Mouse (Mus musculus) heart, embryonic 14.5 days (tissue): Measurements from ENCODE around the gene Rap2a. TPM values are rescaled to one million over a fixed set of nuclear protein-coding genes. Genes with fewer than 3 reads are reported as not detected.

Experiments used
- ATAC-seq: fragments of 200-750 bp; cut with Nextera tagmentation; 2 replicates; pipeline ENCODE4 v1.8.0; 2017; ENCODE audit warnings: low read depth, moderate TSS enrichment; ENCODE audit not compliant: insufficient number of reproducible peaks, insufficient read depth, low FRiP score
- H3K27ac ChIP-seq, 2 experiments: fragments of 200-500 bp in 1 of 2; fragments of 300-500 bp in 1 of 2; sonication (generic) in 1 of 2; replicated peaks in 1 of 2; 2 replicates each; pipeline ENCODE4 v1.5.1; 2012 to 2014; ENCODE audit warnings: low read depth in 2 of 2, low read length in 2 of 2, control low read depth in 1 of 2, mild to moderate bottlenecking in 1 of 2, mixed read lengths in 1 of 2; ENCODE audit not compliant: control insufficient read depth in 1 of 2, insufficient read depth in 1 of 2
- H3K27me3 ChIP-seq: fragments of 300-500 bp; sonication (generic); 2 replicates; pipeline ENCODE4 v1.6.1; 2014; ENCODE audit warnings: mild to moderate bottlenecking, low read length, control low read depth; ENCODE audit not compliant: control insufficient read depth, insufficient read depth
- H3K36me3 ChIP-seq: fragments of 300-500 bp; sonication (generic); 2 replicates; pipeline ENCODE4 v1.6.1; 2014; ENCODE audit warnings: mild to moderate bottlenecking, control low read depth, low read length, mixed read lengths; ENCODE audit not compliant: control insufficient read depth, insufficient read depth
- H3K4me1 ChIP-seq, 2 experiments: fragments of 200-500 bp in 1 of 2; fragments of 300-500 bp in 1 of 2; sonication (generic) in 1 of 2; 2 replicates each; pipeline ENCODE4 v1.6.1; 2012 to 2014; ENCODE audit warnings: low read length in 2 of 2, control low read depth in 1 of 2, mixed read lengths in 1 of 2; ENCODE audit not compliant: control insufficient read depth in 2 of 2, insufficient read depth in 2 of 2
- H3K4me2 ChIP-seq: fragments of 300-500 bp; sonication (generic); 2 replicates; pipeline ENCODE4 v1.6.1; 2014; ENCODE audit warnings: mild to moderate bottlenecking, low read length
- H3K4me3 ChIP-seq, 2 experiments: fragments of 200-500 bp in 1 of 2; fragments of 300-500 bp in 1 of 2; sonication (generic) in 1 of 2; 2 replicates each; pipeline ENCODE4 v1.5.1; 2012 to 2014; ENCODE audit warnings: low read length in 2 of 2, mild to moderate bottlenecking in 2 of 2, control low read depth in 1 of 2, low read depth in 1 of 2, moderate library complexity in 1 of 2; ENCODE audit not compliant: control insufficient read depth in 1 of 2, insufficient read depth in 1 of 2
- H3K9ac ChIP-seq: fragments of 300-500 bp; sonication (generic); 2 replicates; pipeline ENCODE4 v1.6.1; 2014; ENCODE audit warnings: mild to moderate bottlenecking, low read length
- H3K9me3 ChIP-seq: fragments of 300-500 bp; sonication (generic); 2 replicates; pipeline ENCODE4 v1.6.1; 2016; ENCODE audit warnings: low read length, control low read depth; ENCODE audit not compliant: control insufficient read depth
- WGBS: fragments of 180-500 bp; shearing (Covaris S2); extraction: QIAGEN DNeasy Blood & Tissue Kit; methylation state at CpG from one replicate; pipeline ENCODE4 v1.1.7; 2014; 5-methylcytosine and 5-hydroxymethylcytosine counted together
- polyA plus RNA-seq: library from polyadenylated mRNA; unstranded; fragments of >200 nt; fragmentation: Nextera tagmentation; extraction: Ambion mirVana; gene quantifications from 2 replicates; pipeline ENCODE4 v1.2.1, GENCODE M21; 2014

Gene Rap2a
- polyA plus RNA-seq, 1 experiment from 2014 or later, result 14.9 TPM

GRCm38 (mm10) chr14:120523296-120523695, 45.1 kb downstream of the Rap2a start:
- Histone ChIP-seq H3K36me3 (no peaks in the 10 kb centered on the region), H3K27ac (no peak overlapping the region), H3K9me3 (no peaks in the 10 kb centered on the region), H3K27me3 (no peaks in the 10 kb centered on the region), H3K4me3 (no peak overlapping the region), H3K4me1 (peaks cover 0 to 2% of the 10 kb centered on the region in 2 experiments; a peak in 2 of 4 replicates), H3K4me2 (no peak overlapping the region), H3K9ac (no peak overlapping the region)
- no peak for ATAC-seq
- WGBS, result 87% methylated on average over 5 of the region's 5 CpGs

- H3K9ac ChIP-seq, result no peak overlapping the region
- H3K9me3 ChIP-seq, result no peaks in the 10 kb centered on the region
- H3K4me1 ChIP-seq, result peaks cover 0 to 2% of the 10 kb centered on the region in 2 experiments; a peak in 2 of 4 replicates
- no peaks in the 10 kb centered on the region for H3K27me3 ChIP-seq
- no peak overlapping the region for H3K4me3 ChIP-seq
- WGBS, result 63% methylated on average over 2 of the region's 2 CpGs
- no peaks in the 10 kb centered on the region for H3K36me3 ChIP-seq
- H3K4me2 ChIP-seq, result no peak overlapping the region
- H3K27ac ChIP-seq, result no peak overlapping the region
- ATAC-seq, result no peak
Observed at GRCm38 (mm10) chr14:120525644-120526043, 47.4 kb downstream of the Rap2a start.

- ATAC-seq, result no peak
- Histone ChIP-seq H3K27ac (no peak overlapping the region), H3K27me3 (no peaks in the 10 kb centered on the region), H3K4me1 (peaks cover 12 to 17% of the 10 kb centered on the region in 2 experiments), H3K9ac (no peak overlapping the region), H3K9me3 (no peaks in the 10 kb centered on the region), H3K4me3 (no peak overlapping the region), H3K4me2 (no peak overlapping the region), H3K36me3 (no peaks in the 10 kb centered on the region)
- 96% methylated on average over 3 of the region's 3 CpGs for WGBS
Observed at GRCm38 (mm10) chr14:120533301-120533700, 55.1 kb downstream of the Rap2a start.

- no peaks in the 10 kb centered on the region for H3K36me3 ChIP-seq
- no peak overlapping the region for H3K27ac ChIP-seq
- no peak overlapping the region for H3K9ac ChIP-seq
- WGBS, result 53% methylated on average over 3 of the region's 3 CpGs
- no peaks in the 10 kb centered on the region for H3K9me3 ChIP-seq
- no peak for ATAC-seq
- H3K27me3 ChIP-seq, result no peaks in the 10 kb centered on the region
- peaks cover 13 to 20% of the 10 kb centered on the region in 2 experiments for H3K4me1 ChIP-seq
- H3K4me3 ChIP-seq, result no peak overlapping the region
- no peak overlapping the region for H3K4me2 ChIP-seq
Observed at GRCm38 (mm10) chr14:120534841-120535271, 56.6 kb downstream of the Rap2a start.

GRCm38 (mm10) chr14:120535446-120535845, 57.2 kb downstream of the Rap2a start:
- Histone ChIP-seq H3K4me3 (no peak overlapping the region), H3K9ac (no peak overlapping the region), H3K4me1 (peaks cover 13 to 20% of the 10 kb centered on the region in 2 experiments), H3K27ac (no peak overlapping the region), H3K9me3 (no peaks in the 10 kb centered on the region), H3K36me3 (no peaks in the 10 kb centered on the region), H3K27me3 (no peaks in the 10 kb centered on the region), H3K4me2 (no peak overlapping the region)
- no peak for ATAC-seq
- 64% methylated on average over 4 of the region's 4 CpGs for WGBS

- Histone ChIP-seq H3K9me3 (no peaks in the 10 kb centered on the region), H3K27me3 (no peaks in the 10 kb centered on the region), H3K27ac (no peak overlapping the region), H3K36me3 (no peaks in the 10 kb centered on the region), H3K4me1 (peaks cover 13 to 20% of the 10 kb centered on the region in 2 experiments), H3K9ac (no peak overlapping the region), H3K4me3 (no peak overlapping the region), H3K4me2 (no peak overlapping the region)
- 66% methylated on average over 3 of the region's 3 CpGs for WGBS
- no peak for ATAC-seq
Observed at GRCm38 (mm10) chr14:120535924-120536323, 57.7 kb downstream of the Rap2a start.

GRCm38 (mm10) chr14:120539128-120539527, 60.9 kb downstream of the Rap2a start:
- no peak overlapping the region for H3K4me2 ChIP-seq
- 70% methylated on average over 2 of the region's 2 CpGs for WGBS
- H3K9me3 ChIP-seq, result no peaks in the 10 kb centered on the region
- 0 out of 2 replicates have a peak, but pooled peaks have one; percentile 24 for ATAC-seq
- no peak overlapping the region for H3K4me3 ChIP-seq
- peaks cover 4 to 5% of the 10 kb centered on the region in 2 experiments; a peak in 3 of 4 replicates for H3K4me1 ChIP-seq
- no peaks in the 10 kb centered on the region for H3K36me3 ChIP-seq
- no peaks in the 10 kb centered on the region for H3K27me3 ChIP-seq
- no peak overlapping the region for H3K27ac ChIP-seq
- no peak overlapping the region for H3K9ac ChIP-seq

- Histone ChIP-seq H3K36me3 (no peaks in the 10 kb centered on the region), H3K27ac (no peak overlapping the region), H3K9ac (no peak overlapping the region), H3K27me3 (no peaks in the 10 kb centered on the region), H3K4me1 (peaks cover 4 to 6% of the 10 kb centered on the region in 2 experiments; a peak in 3 of 4 replicates), H3K4me3 (no peak overlapping the region), H3K4me2 (no peak overlapping the region), H3K9me3 (no peaks in the 10 kb centered on the region)
- WGBS, result 68% methylated on average over 3 of the region's 3 CpGs
- 0 out of 2 replicates have a peak, but pooled peaks have one; percentile 37 for ATAC-seq
Observed at GRCm38 (mm10) chr14:120539626-120540025, 61.4 kb downstream of the Rap2a start.
